Mouse (Mus musculus) liver, embryonic 14.5 days (tissue): ENCODE data around the gene Rbm45.

Experiments
- CTCF ChIP-seq: IDR thresholded peaks from 2 replicates; pipeline ENCODE4 v1.5.1; 2016; ENCODE audit warnings: antibody characterized with exemption, low read depth, control low read depth
- EP300 ChIP-seq: IDR thresholded peaks from 2 replicates; pipeline ENCODE4 v1.6.1; 2016; ENCODE audit warnings: antibody characterized with exemption, low read depth

DNA sequence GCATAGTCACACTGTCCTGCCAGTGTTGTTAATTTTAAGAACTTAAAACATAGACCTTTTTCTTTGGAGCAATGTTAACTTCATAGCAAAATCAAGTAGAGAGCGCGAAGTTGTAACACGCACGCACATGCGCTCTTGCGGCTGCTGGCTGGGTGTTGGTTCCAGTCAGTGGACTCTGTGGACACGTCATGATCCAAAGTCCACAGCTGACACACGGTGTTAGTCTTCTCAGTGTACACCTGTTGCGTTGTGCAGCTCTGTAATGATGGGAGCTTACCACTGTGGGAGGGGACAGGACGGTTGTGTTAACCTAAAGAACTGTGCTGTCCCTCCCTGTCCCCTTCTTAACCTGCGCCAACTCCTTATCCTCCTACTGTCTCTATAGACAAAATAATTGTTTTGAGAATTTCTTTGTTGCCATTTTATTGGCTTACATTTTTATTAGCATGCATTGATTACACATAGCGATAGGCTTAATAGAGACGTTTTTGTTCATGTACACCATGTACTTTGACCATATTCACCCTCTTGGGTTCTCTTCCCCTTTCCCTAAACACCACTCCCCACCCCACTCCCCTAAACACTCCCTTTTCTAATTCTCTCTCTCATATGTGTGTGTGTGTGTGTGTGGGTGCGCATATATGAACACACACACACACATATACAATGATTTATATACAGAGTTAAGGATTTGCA is 47.8 kb downstream of the Rbm45 start:
- no peak for TF ChIP-seq CTCF
- no peak for TF ChIP-seq EP300
